Mouse (Mus musculus): Measurements from ENCODE around the gene Tnk2.

DNA sequence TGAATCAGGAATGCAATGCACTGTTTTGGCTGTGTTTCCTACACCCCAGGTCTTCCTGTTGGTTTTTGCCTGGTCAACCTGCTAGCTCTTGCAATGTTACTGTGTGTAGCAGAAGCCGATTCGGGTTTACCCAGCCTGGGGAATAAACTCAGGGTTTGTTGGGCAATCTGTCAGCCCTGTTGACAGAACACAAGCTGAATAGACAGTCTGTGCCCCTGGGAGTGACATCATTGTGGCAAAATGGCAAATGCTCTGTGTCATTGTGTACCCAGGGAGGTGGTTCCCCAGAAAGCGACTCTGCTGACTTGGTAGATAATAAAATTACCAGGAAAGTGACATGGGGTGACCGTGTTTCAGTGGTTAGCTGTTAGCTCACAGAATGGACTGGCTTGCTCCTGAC is 45.1 kb downstream of the Tnk2 start:
- TF ChIP-seq E2F4 (IDR thresholded peaks at IDR 0.05; ENCODE audit: insufficient read depth), result no peak
- TF ChIP-seq MYOG (IDR thresholded peaks at IDR 0.05; ENCODE audit: control insufficient read depth in 1 of 3, insufficient read depth in 1 of 3, insufficient read length in 2 of 3, low read depth in 2 of 3), result no peak
- no peak for TF ChIP-seq MAX (IDR thresholded peaks at IDR 0.05; ENCODE audit: low read depth)
- no peak for TF ChIP-seq USF1 (IDR thresholded peaks at IDR 0.05; ENCODE audit: low read depth)
- TF ChIP-seq POLR2A (IDR thresholded peaks at IDR 0.05; ENCODE audit: insufficient read length, low read depth), result no peak
- TF ChIP-seq TCF12 (IDR thresholded peaks at IDR 0.05; ENCODE audit: insufficient read depth, poor library complexity, severe bottlenecking), result no peak
- no peak for TF ChIP-seq SRF (IDR thresholded peaks at IDR 0.05; ENCODE audit: control insufficient read depth, insufficient read length, low read depth)
- TF ChIP-seq POLR2AphosphoS2 (IDR thresholded peaks at IDR 0.05; ENCODE audit: insufficient read length, low read depth), result no peak

All from myocyte (in vitro differentiated cells).